Mouse (Mus musculus): Measurements from ENCODE around the gene Cox7b. TPM values are rescaled to one million over a fixed set of nuclear protein-coding genes. Genes with fewer than 3 reads are reported as not detected.
"Not testable (repeated sequence)": the region's sequence is repeated elsewhere in the genome, so short reads cannot be mapped to it uniquely, and the experiment has no call there.

The Cox7b gene
- polyA plus RNA-seq (2015; fragmentation: Nextera tagmentation; extraction: Ambion mirVana): 339 and 347 TPM in 2 replicates

DNA sequence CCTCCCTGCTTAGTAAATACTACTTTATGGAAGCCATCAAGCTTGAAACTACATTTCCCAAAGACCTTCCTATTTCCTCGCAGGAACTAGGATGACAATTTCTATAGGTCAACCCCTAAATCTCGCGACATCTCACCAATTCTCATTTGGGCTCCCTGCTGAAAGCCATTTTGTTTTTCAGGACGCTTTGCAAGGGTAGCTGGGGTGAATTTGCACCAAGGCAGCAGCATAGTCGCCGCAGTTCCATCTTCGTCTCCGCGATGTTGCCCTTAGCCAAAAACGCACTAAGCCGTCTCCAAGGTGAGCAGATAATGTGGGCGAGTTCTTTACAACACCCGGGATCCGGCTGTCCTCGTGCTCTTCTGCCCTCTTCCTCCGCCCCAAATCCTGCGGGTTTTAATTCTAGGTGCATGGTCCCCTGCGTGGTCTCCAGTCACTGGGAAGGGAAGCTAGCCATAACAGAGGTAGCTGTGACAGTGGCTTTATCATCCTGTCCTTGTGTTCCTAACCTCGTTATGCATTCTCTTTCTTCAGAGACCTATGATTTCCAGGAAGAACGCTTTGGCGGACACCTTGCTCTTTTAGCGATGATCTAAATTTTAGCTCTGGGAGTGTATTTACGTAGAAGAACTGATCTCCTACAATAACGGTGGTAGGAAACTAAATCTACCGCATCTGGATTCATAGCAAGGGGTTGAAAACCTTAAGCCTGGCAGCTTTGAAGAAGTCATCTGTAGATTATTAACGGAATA is at the start of gene Cox7b:
Gene Cox7b, plus strand, starts transcription at position 130 of the 752 bp plus-strand sequence.
- H3K36me3 ChIP-seq: peaks cover 4% of the 10 kb centered on the region; the same call in 1 of the 2 replicates
- no peaks in the 10 kb centered on the region for H3K27me3 ChIP-seq
- peak within 1 kb of the TSS; percentile 70 for H3K9ac ChIP-seq (replicated peaks)
- peaks cover 6% of the 10 kb centered on the region for H3K4me1 ChIP-seq
- H3K4me2 ChIP-seq (replicated peaks): peak within 1 kb of the TSS; percentile 42
- no peaks in the 10 kb centered on the region for H3K9me3 ChIP-seq
- peak within 1 kb of the TSS; percentile 89 for H3K27ac ChIP-seq (replicated peaks)
- 18% methylated on average over 26 of the region's 26 CpGs for WGBS
- peak within 1 kb of the TSS; percentile 53 for H3K4me3 ChIP-seq
- ATAC-seq (replicated peaks): peak; percentile 49

DNA sequence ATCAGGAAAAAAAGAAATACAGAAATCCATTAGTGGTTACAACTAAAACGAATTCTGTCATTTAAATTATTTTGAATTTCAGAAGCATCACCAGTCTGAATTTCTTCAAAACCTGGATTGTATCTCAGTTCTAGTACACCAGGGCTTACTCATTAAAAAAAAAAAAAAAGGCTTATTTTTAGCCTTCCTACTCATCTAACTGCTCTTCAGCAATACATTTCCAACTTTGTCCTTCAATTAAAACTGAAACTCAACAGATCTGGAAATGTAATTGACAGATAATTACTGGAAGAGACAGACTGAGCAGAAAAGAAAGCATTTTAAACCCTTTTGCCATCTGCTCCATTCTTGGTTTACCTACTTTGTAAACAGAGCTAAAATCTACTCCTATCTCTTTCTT is 13.9 kb upstream of the Cox7b start:
- Histone ChIP-seq H3K4me1 (no peaks in the 10 kb centered on the region), H3K9me3 (no peaks in the 10 kb centered on the region), H3K9ac (replicated peaks) (no peak overlapping the region), H3K27ac (replicated peaks) (no peak overlapping the region), H3K4me2 (replicated peaks) (no peak overlapping the region), H3K27me3 (no peaks in the 10 kb centered on the region), H3K4me3 (no peak overlapping the region), H3K36me3 (no peaks in the 10 kb centered on the region)
- ATAC-seq (replicated peaks): no peak
- WGBS: 66% methylated on average over 1 of the region's 1 CpGs

DNA sequence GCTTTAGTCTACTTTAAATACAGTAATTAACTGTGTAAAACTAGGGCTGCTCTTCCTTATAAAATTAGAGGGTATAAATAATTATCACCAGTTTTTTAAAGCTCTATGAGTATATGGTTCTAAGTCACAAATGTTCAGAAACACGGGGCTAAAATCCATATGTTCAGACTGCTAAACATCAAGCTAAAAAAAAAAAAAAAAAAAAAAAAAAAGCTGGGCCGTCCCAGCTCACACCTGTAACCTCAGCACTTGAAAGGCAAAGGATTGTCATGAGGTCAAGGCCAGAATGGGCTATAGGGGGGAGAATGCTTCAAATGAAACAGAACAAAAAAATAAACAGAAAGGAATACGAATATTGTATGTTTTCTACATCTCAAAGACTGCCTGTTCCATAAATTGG is 4.7 kb upstream of the Cox7b start:
- 0 out of 2 replicates have a peak overlapping the region, but pooled peaks have one; percentile 54 for H3K9ac ChIP-seq (replicated peaks)
- H3K4me2 ChIP-seq (replicated peaks): peak overlapping the region; percentile 44
- H3K4me3 ChIP-seq: peak overlapping the region; percentile 65
- 12% methylated on average over 3 of the region's 3 CpGs for WGBS
- no peaks in the 10 kb centered on the region for H3K9me3 ChIP-seq
- no peaks in the 10 kb centered on the region for H3K36me3 ChIP-seq
- no peak for ATAC-seq (replicated peaks)
- no peak overlapping the region for H3K27ac ChIP-seq (replicated peaks)
- no peaks in the 10 kb centered on the region for H3K27me3 ChIP-seq
- peaks cover 6% of the 10 kb centered on the region for H3K4me1 ChIP-seq

DNA sequence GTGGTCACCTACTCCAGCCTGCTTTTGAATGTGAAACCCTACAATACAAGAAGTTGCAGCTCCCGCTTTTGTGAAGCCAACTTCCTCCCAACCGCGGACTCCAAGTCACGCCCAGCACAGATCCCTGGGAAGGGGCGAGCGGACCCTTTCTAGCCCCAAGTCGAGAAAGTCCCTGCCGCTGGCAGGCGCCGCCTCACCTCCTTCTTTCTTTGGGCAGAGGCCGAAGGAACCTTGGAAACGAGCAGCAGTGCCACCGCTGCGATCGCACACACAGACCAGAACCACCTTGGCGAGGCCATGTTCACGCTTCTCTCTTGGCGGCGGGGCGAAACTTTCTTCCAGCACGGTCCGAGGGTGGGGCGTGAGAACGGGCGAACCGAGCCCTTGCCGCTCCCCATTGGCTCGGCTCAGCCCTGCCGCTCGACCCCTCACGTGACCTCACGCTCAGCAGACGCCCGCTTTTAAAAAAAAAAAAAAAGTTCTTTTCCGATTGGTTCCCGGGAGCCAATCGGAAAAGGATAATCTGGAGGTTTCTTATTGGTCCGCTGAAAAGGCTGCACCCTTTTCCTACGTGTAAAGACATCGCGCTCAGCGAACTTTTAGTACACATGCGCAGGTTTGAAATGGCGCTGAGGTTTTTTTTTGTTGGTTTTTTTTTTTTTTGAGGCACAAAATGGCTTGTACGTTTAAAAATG is 3.9 kb upstream of the Cox7b start, which contains the start of gene Magt1:
Gene Magt1, minus strand, starts transcription at position 442 of the 695 bp plus-strand sequence.
- Histone ChIP-seq H3K27me3 (no peaks in the 10 kb centered on the region), H3K9me3 (no peaks in the 10 kb centered on the region), H3K4me2 (replicated peaks) (peak within 1 kb of the TSS; percentile 45), H3K4me3 (peak within 1 kb of the TSS; percentile 65), H3K4me1 (peaks cover 6% of the 10 kb centered on the region), H3K36me3 (no peaks in the 10 kb centered on the region), H3K9ac (replicated peaks) (peak within 1 kb of the TSS; percentile 54), H3K27ac (replicated peaks) (peak within 1 kb of the TSS; percentile 86)
- WGBS: 26% methylated on average over 45 of the region's 45 CpGs
- peak; percentile 93 for ATAC-seq (replicated peaks)

- Histone ChIP-seq H3K27ac (replicated peaks) (peak overlapping the region; percentile 86), H3K4me3 (peak overlapping the region; percentile 65), H3K36me3 (no peaks in the 10 kb centered on the region), H3K4me1 (peaks cover 12% of the 10 kb centered on the region), H3K27me3 (no peaks in the 10 kb centered on the region), H3K9me3 (no peaks in the 10 kb centered on the region), H3K4me2 (replicated peaks) (peak overlapping the region; percentile 45), H3K9ac (replicated peaks) (no peak overlapping the region)
- ATAC-seq (replicated peaks): no peak
- WGBS: 67% methylated on average over 3 of the region's 3 CpGs
Observed at GRCm38 (mm10) chrX:106012559-106012958, 2.9 kb upstream of the Cox7b start.

DNA sequence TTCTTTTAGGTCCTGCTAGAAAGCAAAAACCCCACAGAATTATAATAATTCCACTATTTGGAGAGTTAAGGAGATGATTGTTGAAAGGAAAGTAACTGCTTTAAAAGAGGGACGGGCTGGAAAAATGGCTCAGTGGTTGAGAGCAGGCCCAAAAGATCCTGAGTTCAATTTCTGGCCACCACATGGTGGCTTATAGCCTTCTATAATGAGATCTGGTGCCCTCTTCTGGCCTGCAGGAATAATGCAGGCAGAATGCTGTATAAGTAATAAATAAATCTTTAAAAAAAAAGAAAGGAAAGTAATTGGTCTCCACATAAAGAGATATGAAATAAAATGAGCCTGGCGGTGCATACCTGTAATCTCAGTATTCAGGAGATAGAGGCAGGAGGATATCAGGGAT is 2.3 kb upstream of the Cox7b start:
- no peaks in the 10 kb centered on the region for H3K36me3 ChIP-seq
- 21% methylated on average over 2 of the region's 2 CpGs for WGBS
- no peak overlapping the region for H3K4me2 ChIP-seq (replicated peaks)
- no peak overlapping the region for H3K4me3 ChIP-seq
- peaks cover 12% of the 10 kb centered on the region for H3K4me1 ChIP-seq
- H3K9ac ChIP-seq (replicated peaks): no peak overlapping the region
- no peaks in the 10 kb centered on the region for H3K9me3 ChIP-seq
- no peak for ATAC-seq (replicated peaks)
- H3K27me3 ChIP-seq: no peaks in the 10 kb centered on the region
- no peak overlapping the region for H3K27ac ChIP-seq (replicated peaks)

- not testable (repeated sequence) for H3K27ac ChIP-seq (replicated peaks); ATAC-seq (replicated peaks); H3K4me3 ChIP-seq; H3K9ac ChIP-seq (replicated peaks); H3K9me3 ChIP-seq; H3K4me2 ChIP-seq (replicated peaks); H3K27me3 ChIP-seq; H3K36me3 ChIP-seq
- WGBS: 66% methylated on average over 2 of the region's 2 CpGs
- H3K4me1 ChIP-seq: peaks cover 11% of the 10 kb centered on the region
Observed at GRCm38 (mm10) chrX:106014741-106015377, 641 bp upstream of the Cox7b start.

DNA sequence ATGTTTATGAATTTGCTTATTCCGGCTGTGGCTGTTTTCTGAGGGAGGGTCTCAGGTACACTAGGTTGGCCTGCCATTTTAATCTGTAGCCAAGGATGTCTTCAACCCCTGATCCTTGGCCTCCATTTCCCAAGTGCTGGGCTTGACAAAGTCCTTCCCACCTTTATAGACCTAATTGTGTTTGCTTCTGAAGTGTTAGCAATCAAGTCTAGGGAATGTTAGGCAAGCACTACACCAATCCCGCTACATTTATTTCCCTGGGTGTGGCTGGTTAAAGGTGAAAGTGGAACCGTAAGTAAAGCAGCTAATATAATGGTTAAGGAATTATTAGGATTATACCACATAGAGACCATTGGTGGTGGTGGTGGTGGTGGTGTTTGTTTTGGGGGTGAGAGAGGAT is 1.6 kb downstream of the Cox7b start:
- no peak for ATAC-seq (replicated peaks)
- Histone ChIP-seq H3K36me3 (peaks cover 6% of the 10 kb centered on the region), H3K9ac (replicated peaks) (no peak overlapping the region), H3K4me1 (peaks cover 6% of the 10 kb centered on the region), H3K9me3 (no peaks in the 10 kb centered on the region), H3K4me2 (replicated peaks) (0 out of 2 replicates have a peak overlapping the region, but pooled peaks have one; percentile 5), H3K4me3 (no peak overlapping the region), H3K27ac (replicated peaks) (no peak overlapping the region), H3K27me3 (no peaks in the 10 kb centered on the region)
- WGBS: 95% methylated on average over 3 of the region's 3 CpGs

- Histone ChIP-seq H3K9ac (replicated peaks) (no peak overlapping the region), H3K36me3 (peaks cover 7% of the 10 kb centered on the region), H3K4me3 (no peak overlapping the region), H3K4me1 (peaks cover 6% of the 10 kb centered on the region), H3K9me3 (no peaks in the 10 kb centered on the region), H3K27ac (replicated peaks) (no peak overlapping the region), H3K27me3 (no peaks in the 10 kb centered on the region), H3K4me2 (replicated peaks) (no peak overlapping the region)
- no peak for ATAC-seq (replicated peaks)
- 95% methylated on average over 4 of the region's 4 CpGs for WGBS
Observed at GRCm38 (mm10) chrX:106017516-106017915, 2.0 kb downstream of the Cox7b start.

DNA sequence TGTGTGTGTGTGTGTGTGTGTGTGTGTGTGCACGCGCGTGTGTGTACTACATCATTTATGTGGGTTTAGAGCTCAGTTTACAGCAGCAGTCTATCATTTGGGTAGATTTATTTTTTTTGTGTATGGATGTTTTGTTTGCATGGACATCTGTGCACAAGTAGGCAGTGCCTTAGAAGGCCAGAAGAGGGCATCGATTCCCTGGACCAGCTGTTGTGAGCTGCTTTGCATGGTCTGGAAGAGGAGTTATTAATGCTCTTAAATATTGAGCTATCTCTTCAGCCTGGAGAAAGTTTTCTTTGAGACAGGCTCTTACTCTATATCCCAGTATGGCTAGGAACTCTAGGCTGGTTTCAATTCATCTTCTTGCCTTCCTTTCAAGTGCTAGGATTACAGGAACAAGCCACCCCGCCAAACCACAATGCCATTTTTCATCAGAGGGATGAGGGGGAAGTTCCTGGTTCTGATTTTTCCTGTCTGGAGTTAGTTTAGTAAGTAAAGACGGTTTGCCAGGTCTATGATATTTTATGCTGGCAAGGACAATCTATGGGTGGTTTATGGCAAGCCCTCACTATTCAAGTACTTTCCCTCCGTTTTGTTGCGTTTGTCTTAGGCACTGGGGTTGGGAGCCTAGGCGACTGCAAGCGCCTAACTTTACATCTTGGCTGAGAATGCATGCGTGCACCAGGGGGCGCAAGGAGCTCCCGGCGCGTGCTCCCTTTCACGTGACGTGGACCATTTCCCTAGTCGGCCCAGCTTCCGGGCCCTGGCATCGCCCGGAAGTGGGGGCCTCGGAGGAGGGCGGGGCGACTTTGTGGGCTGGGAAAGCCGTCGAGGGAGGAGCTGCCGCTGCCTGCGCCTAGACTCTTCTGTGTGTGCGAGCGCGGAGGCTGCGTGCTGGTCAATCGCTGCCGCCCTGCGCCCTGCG is 11.2 kb downstream of the Cox7b start, which contains the start of gene Atp7a:
Gene Atp7a, plus strand, starts transcription at position 859 of the 925 bp plus-strand sequence.
- Histone ChIP-seq H3K9ac (replicated peaks) (peak within 1 kb of the TSS; percentile 61), H3K27ac (replicated peaks) (peak within 1 kb of the TSS; percentile 79), H3K27me3 (no peaks in the 10 kb centered on the region), H3K4me1 (peaks cover 18% of the 10 kb centered on the region; the same call in 1 of the 2 replicates), H3K4me3 (peak within 1 kb of the TSS; percentile 61), H3K9me3 (no peaks in the 10 kb centered on the region), H3K36me3 (peaks cover 3% of the 10 kb centered on the region; the same call in 1 of the 2 replicates), H3K4me2 (replicated peaks) (peak within 1 kb of the TSS; percentile 48)
- ATAC-seq (replicated peaks): peak; percentile 98
- WGBS: 21% methylated on average over 34 of the region's 36 CpGs

- Histone ChIP-seq H3K4me1 (peaks cover 18% of the 10 kb centered on the region; the same call in 1 of the 2 replicates), H3K27ac (replicated peaks) (peak overlapping the region; percentile 79), H3K4me3 (peak overlapping the region; percentile 61), H3K36me3 (no peaks in the 10 kb centered on the region), H3K27me3 (no peaks in the 10 kb centered on the region), H3K9ac (replicated peaks) (peak overlapping the region; percentile 61), H3K4me2 (replicated peaks) (peak overlapping the region; percentile 48), H3K9me3 (no peaks in the 10 kb centered on the region)
- 13% methylated on average over 8 of the region's 8 CpGs for WGBS
- no peak for ATAC-seq (replicated peaks)
Observed at GRCm38 (mm10) chrX:106027343-106027674, 11.8 kb downstream of the Cox7b start.

All from forebrain, embryonic 15.5 days (tissue).